Mouse (Mus musculus): ENCODE results near the gene Optn.
"Not testable (repeated sequence)": the region's sequence is repeated elsewhere in the genome, so short reads cannot be mapped to it uniquely, and the experiment has no call there.

The Optn gene

GRCm38 (mm10) chr2:5063299-5064205 lies at the start of gene Optn:
Optn (minus strand) TSS chr2:5064051.
- DNase-seq (ENCODE audit: low spot score): peak; percentile 95

- DNase-seq (ENCODE audit: low spot score): no peak
These were observed 49.0 kb upstream of the Optn start for GRCm38 (mm10) chr2:5112785-5113291.

- no peak for DNase-seq (ENCODE audit: low spot score)
These were observed 39.0 kb upstream of the Optn start for GRCm38 (mm10) chr2:5102891-5103290.

GRCm38 (mm10) chr2:5101743-5102245 lies 37.9 kb upstream of the Optn start:
- DNase-seq (ENCODE audit: low spot score): no peak

- DNase-seq (ENCODE audit: low spot score): no peak
These were observed 35.3 kb upstream of the Optn start for GRCm38 (mm10) chr2:5099176-5099575.

- DNase-seq (ENCODE audit: low spot score): peak; percentile 52
These were observed 34.1 kb upstream of the Optn start for GRCm38 (mm10) chr2:5097786-5098445.

- DNase-seq (ENCODE audit: low spot score): no peak
These were observed 31.5 kb upstream of the Optn start for GRCm38 (mm10) chr2:5095316-5095715.

GRCm38 (mm10) chr2:5094876-5095275 lies 31.0 kb upstream of the Optn start:
- no peak for DNase-seq (ENCODE audit: low spot score)

GRCm38 (mm10) chr2:5090385-5090784 lies 26.5 kb upstream of the Optn start:
- peak; percentile 68 for DNase-seq (ENCODE audit: low spot score)

GRCm38 (mm10) chr2:5087667-5088066 lies 23.8 kb upstream of the Optn start:
- DNase-seq (ENCODE audit: low spot score): no peak

GRCm38 (mm10) chr2:5083739-5084138 lies 19.9 kb upstream of the Optn start:
- DNase-seq (ENCODE audit: low spot score): peak; percentile 15

- DNase-seq (ENCODE audit: low spot score): peak; percentile 90
These were observed 16.4 kb upstream of the Optn start for GRCm38 (mm10) chr2:5080053-5080787.

GRCm38 (mm10) chr2:5077937-5078336 lies 14.1 kb upstream of the Optn start:
- no peak for DNase-seq (ENCODE audit: low spot score)

GRCm38 (mm10) chr2:5077490-5077889 lies 13.6 kb upstream of the Optn start:
- no peak for DNase-seq (ENCODE audit: low spot score)

GRCm38 (mm10) chr2:5075856-5076255 lies 12.0 kb upstream of the Optn start:
- no peak for DNase-seq (ENCODE audit: low spot score)

GRCm38 (mm10) chr2:5075432-5075831 lies 11.6 kb upstream of the Optn start:
- DNase-seq (ENCODE audit: low spot score): no peak

- no peak for DNase-seq (ENCODE audit: low spot score)
These were observed 9.9 kb upstream of the Optn start for GRCm38 (mm10) chr2:5073785-5074184.

- no peak for DNase-seq (ENCODE audit: low spot score)
These were observed 4.1 kb upstream of the Optn start for GRCm38 (mm10) chr2:5067951-5068350.

- not testable (repeated sequence) for DNase-seq (ENCODE audit: low spot score)
These were observed 3.4 kb upstream of the Optn start for GRCm38 (mm10) chr2:5067254-5067653.

GRCm38 (mm10) chr2:5064247-5064646 lies 396 bp upstream of the Optn start:
- DNase-seq (ENCODE audit: low spot score): no peak

- DNase-seq (ENCODE audit: low spot score): no peak
These were observed 1.2 kb downstream of the Optn start for GRCm38 (mm10) chr2:5062496-5063298.
